Mouse (Mus musculus) brown adipose tissue, adult 24 weeks (tissue): ENCODE results near the gene Ercc1. TPM values are rescaled to one million over a fixed set of nuclear protein-coding genes. Genes with fewer than 3 reads are reported as not detected.

Experiments used
- H3K27ac ChIP-seq: fragments of 200-500 bp; replicated peaks from 2 replicates; pipeline ENCODE4 v1.5.1; 2012; ENCODE audit warnings: low read depth, mild to moderate bottlenecking, low read length
- H3K4me1 ChIP-seq: fragments of 200-500 bp; 2 replicates; pipeline ENCODE4 v1.6.1; 2012; ENCODE audit warnings: low read length, mixed read lengths; ENCODE audit not compliant: control insufficient read depth, insufficient read depth, insufficient read length
- H3K4me3 ChIP-seq: fragments of 200-500 bp; 2 replicates; pipeline ENCODE4 v1.5.1; 2012; ENCODE audit warnings: low read depth, mild to moderate bottlenecking, low read length, moderate library complexity; ENCODE audit not compliant: insufficient read depth
- polyA plus RNA-seq: library from polyadenylated mRNA; stranded (reverse); fragments of >200 nt; gene quantifications from 2 replicates; pipeline ENCODE4 v1.2.4, GENCODE M21; 2012; ENCODE audit not compliant: missing spikeins, insufficient read depth, insufficient read length

The Ercc1 gene
- 32.6 and 38.4 TPM in 2 replicates for polyA plus RNA-seq

GRCm38 (mm10) chr7:19344237-19344847 is at the start of gene Ercc1:
TSS of gene Ercc1 (plus strand) at chr7:19344778.
- Histone ChIP-seq H3K4me3 (peak within 1 kb of the TSS; percentile 94), H3K27ac (peak within 1 kb of the TSS; percentile 97)

GRCm38 (mm10) chr7:19295503-19296185 is 48.9 kb upstream of the Ercc1 start:
- no peak overlapping the region for H3K27ac ChIP-seq
- H3K4me3 ChIP-seq, result peak overlapping the region; percentile 48
- no peaks in the 10 kb centered on the region; the same call in 1 of the 2 replicates for H3K4me1 ChIP-seq

More at GRCm38 (mm10) chr7:19344237-19344847, at the start of gene Ercc1:
- peaks cover 9% of the 10 kb centered on the region for H3K4me1 ChIP-seq

DNA sequence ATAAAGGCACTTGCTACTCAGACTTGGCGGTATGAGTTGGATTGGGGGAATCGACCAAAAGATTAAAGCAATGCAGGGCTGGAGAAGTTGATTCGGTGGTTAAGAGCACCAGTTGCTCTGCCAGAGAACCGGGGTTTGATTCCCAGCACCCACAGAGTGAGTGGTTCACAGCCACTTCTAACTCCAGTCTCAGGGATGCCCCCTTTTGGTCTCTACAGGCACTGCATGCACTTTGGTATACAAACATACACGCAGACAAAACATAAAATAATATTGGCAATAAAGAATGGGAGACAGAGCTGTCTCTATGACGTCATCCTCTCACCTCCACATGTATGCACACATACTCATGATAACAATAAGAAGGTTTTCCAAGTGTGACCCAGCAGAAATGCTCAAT is 47.5 kb upstream of the Ercc1 start:
- no peak overlapping the region for H3K27ac ChIP-seq
- H3K4me1 ChIP-seq, result no peaks in the 10 kb centered on the region; the same call in 1 of the 2 replicates
- H3K4me3 ChIP-seq, result no peak overlapping the region

DNA sequence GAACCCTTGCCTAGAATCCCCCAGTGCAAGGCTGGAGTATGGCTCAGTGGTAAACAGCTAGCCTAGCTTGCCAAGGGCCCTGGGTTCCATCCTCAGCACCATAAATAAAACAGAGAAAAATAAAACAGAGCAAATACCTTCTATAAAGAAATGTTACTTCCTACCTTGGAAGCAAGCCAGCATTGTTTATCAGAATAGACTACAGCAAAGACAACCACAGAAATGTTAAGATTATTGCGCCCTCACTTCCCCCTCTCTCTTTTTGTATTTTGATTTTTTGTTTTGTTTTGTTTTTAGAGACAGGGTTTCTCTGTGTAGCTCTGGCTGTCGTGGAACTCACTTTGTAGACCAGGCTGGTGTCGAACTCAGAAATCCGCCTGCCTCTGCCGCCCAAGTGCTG is 46.8 kb upstream of the Ercc1 start:
- Histone ChIP-seq H3K27ac (no peak overlapping the region), H3K4me1 (no peaks in the 10 kb centered on the region; the same call in 1 of the 2 replicates), H3K4me3 (no peak overlapping the region)

DNA sequence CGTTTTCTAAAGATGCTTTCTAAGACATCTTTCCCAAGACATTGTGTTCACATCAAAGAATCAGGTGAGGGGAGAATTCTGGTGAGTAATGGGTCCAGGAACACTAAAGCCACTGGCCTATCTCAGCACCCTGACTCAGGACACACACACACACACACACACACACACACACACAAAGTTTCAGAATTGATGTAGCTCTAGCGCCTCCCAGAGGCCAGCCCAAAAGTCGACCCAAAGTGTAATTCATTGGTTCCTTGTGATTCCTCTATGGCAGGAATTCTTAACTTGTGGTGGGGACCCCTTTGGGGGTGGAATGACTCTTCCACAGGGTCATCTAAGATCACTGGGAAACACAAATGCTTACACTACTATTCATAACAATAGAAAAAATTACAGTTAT is 45.4 kb upstream of the Ercc1 start:
- Histone ChIP-seq H3K4me1 (no peaks in the 10 kb centered on the region), H3K4me3 (no peak overlapping the region), H3K27ac (no peak overlapping the region)

- Histone ChIP-seq H3K4me1 (no peaks in the 10 kb centered on the region), H3K4me3 (peak overlapping the region; percentile 63), H3K27ac (no peak overlapping the region)
Observed at GRCm38 (mm10) chr7:19300501-19301421, 43.8 kb upstream of the Ercc1 start.

DNA sequence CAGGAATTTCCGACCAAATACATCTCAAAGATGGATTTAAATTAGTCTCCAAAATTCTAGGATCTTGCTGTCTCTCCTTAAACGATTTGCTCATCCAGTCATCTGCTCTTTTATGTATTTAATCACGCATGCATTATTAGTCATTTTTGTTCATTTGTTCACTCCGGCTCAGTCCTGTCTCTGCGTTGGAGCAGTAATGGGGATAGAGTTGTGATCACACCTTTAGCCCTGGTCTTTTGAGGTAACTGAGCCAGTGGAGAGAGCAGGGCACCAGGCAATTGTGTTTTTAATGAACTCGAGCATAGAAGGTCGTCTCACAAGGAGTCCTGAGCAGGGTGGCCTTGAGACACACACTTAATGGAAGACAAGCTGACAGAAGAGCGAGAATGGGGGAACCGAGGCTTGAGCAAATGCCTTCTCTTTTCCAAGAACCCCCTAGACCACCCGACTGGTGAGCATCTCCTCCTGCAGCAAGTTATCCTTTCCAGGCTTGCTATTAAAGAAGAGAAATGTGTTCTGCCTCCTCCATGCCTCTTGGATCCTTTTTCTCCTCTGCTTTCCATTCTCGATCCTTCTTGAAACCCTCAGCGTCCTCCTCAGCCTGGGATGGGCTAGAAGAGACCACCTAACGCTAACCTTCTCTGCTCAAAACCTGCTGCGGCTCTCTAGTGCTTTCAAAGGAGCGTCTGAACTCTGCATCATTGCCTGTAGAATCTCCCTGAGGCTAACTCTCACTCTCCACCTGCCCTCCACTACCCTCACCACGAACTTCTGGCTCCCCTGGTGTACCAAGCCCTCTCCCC is 42.9 kb upstream of the Ercc1 start:
- no peak overlapping the region for H3K4me3 ChIP-seq
- no peaks in the 10 kb centered on the region for H3K4me1 ChIP-seq
- no peak overlapping the region for H3K27ac ChIP-seq

DNA sequence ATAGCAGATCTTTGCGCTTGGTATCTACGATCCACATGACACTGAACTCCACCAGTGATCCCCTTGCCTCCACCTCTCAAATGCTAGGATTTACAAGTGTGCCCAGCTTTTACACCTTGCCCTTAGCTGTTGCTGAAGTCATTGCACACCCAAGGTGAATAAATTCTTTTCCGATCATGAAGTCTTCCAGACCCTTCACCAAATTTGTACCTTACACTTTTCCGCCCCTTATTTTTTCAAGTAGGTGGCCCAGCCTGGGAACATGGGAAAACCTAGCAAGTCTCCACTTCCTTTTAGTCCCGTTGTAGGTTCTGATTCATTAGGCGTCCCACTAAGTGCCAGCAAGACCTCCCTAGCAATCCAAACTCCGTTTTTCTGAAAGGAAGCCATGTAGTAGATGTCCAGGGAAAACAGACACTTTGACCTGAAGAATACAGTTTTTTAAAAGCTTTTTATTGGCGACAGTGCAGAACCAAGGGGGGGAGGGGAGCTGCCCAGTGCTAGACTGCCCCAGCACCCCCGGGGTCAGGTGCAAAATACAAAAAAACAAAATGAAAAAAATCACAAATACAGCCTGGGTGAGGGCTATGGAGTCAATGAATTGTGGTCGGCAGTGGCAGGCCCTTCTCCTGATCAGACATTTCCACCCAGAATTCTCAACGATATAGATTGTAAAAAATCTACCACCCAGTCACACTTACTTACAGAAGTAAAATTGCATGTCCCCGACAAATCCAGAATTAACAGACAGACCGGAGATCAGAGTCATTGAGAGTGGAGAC is 42.1 kb upstream of the Ercc1 start:
- no peaks in the 10 kb centered on the region for H3K4me1 ChIP-seq
- no peak overlapping the region for H3K27ac ChIP-seq
- H3K4me3 ChIP-seq, result no peak overlapping the region

DNA sequence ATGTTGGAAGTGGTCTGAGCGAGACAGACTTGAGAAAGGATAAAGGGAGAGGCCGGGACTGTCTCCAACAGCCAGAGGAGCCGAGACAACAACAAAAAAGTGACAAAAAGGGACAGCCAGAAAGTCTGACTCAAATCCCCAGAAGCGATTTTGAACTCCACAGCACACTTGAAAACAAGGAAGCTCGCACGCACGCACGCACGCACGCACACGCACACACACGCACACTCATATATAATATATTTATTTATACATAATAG is 41.6 kb upstream of the Ercc1 start:
- Histone ChIP-seq H3K4me1 (no peaks in the 10 kb centered on the region), H3K27ac (no peak overlapping the region), H3K4me3 (no peak overlapping the region)

GRCm38 (mm10) chr7:19303770-19304169 is 40.8 kb upstream of the Ercc1 start:
- Histone ChIP-seq H3K4me1 (no peaks in the 10 kb centered on the region), H3K27ac (no peak overlapping the region), H3K4me3 (0 out of 2 replicates have a peak overlapping the region, but pooled peaks have one; percentile 5)

GRCm38 (mm10) chr7:19304501-19305412 is 39.8 kb upstream of the Ercc1 start:
- no peak overlapping the region for H3K27ac ChIP-seq
- H3K4me3 ChIP-seq, result peak overlapping the region; percentile 52
- no peaks in the 10 kb centered on the region for H3K4me1 ChIP-seq

GRCm38 (mm10) chr7:19305413-19305735 is 39.2 kb upstream of the Ercc1 start:
- Histone ChIP-seq H3K4me1 (no peaks in the 10 kb centered on the region), H3K4me3 (0 out of 2 replicates have a peak overlapping the region, but pooled peaks have one; percentile 52), H3K27ac (no peak overlapping the region)
